Comparison of ENCODE assay signal across 14 mouse cellular contexts in genomic region chr1:135311356-135311755, GRCm38 (mm10). TPM values are rescaled to one million over a fixed set of nuclear protein-coding genes. Genes with fewer than 3 reads are reported as not detected.
DNase-seq lines count a peak whose midpoint lies in the region; ATAC-seq and TF ChIP-seq lines count a peak whose summit lies in the region.
"Had no signal": no experiment of that assay in that cellular context is flagged by ENCODE, and none has a peak within 500 bp of the region (broad histone marks: within the 10 kb centered on the region; RNA-seq: fewer than 3 reads in every experiment).

No protein-coding gene starts in this region.

- intact Hi-C loops in gastrocnemius, adult 2 months (cut with DNase I), result loop anchor here (5.0 kb wide), 1 partner anchor 56 kb away; no protein-coding TSS in a partner anchor

- H3K9ac ChIP-seq in midbrain, embryonic 11.5 days (ENCODE audit: low read length), result no peak overlapping the region
- no peak overlapping the region for H3K9ac ChIP-seq in midbrain, embryonic 16.5 days (ENCODE audit: low read depth, low read length)
- H3K9ac ChIP-seq: forebrain, embryonic 12.5 days; liver, embryonic 15.5 days had no signal

- no peak overlapping the region for H3K4me2 ChIP-seq in midbrain, embryonic 11.5 days
- H3K4me2 ChIP-seq in midbrain, embryonic 16.5 days (ENCODE audit: low read length), result no peak overlapping the region
- H3K4me2 ChIP-seq: forebrain, embryonic 12.5 days had no signal

- no peaks in the 10 kb centered on the region for H3K27me3 ChIP-seq in midbrain, embryonic 11.5 days (ENCODE audit: control insufficient read depth, insufficient read depth, low read length)
- H3K27me3 ChIP-seq in midbrain, embryonic 16.5 days (ENCODE audit: control insufficient read depth, insufficient read depth, low read depth, low read length), result no peaks in the 10 kb centered on the region
- H3K27me3 ChIP-seq: liver, embryonic 15.5 days had no signal

- no peak for DNase-seq in gastrocnemius, adult 2 months
- no peak for DNase-seq in gastrocnemius, postnatal 10 days
- DNase-seq in midbrain, embryonic 11.5 days (ENCODE audit: low spot score, missing footprints), result peak; percentile 51
- DNase-seq in kidney, adult 9 months, result peak; percentile 85
- no peak for DNase-seq in lung, postnatal 36 days
- no peak for DNase-seq in embryo, embryonic 9.5 days (ENCODE audit: extremely low spot score)
- DNase-seq: right cerebral cortex, postnatal 25 days; thymus, postnatal 25 days had no signal

- H3K4me1 ChIP-seq in midbrain, embryonic 11.5 days (ENCODE audit: control insufficient read depth, insufficient read depth, low read length), result peaks cover 9% of the 10 kb centered on the region
- peaks cover 19% of the 10 kb centered on the region for H3K4me1 ChIP-seq in midbrain, embryonic 16.5 days (ENCODE audit: control insufficient read depth, insufficient read depth, low read length)

- H3K36me3 ChIP-seq in midbrain, embryonic 11.5 days (ENCODE audit: control insufficient read depth, insufficient read depth, low read length), result peaks cover 11% of the 10 kb centered on the region
- peaks cover 8% of the 10 kb centered on the region; the same call in 1 of the 2 replicates for H3K36me3 ChIP-seq in midbrain, embryonic 16.5 days (ENCODE audit: control insufficient read depth, insufficient read depth, low read length)

- WGBS in midbrain, embryonic 11.5 days, result 84% methylated on average over 6 of the region's 6 CpGs
- WGBS in midbrain, embryonic 16.5 days, result 81% methylated on average over 6 of the region's 6 CpGs

- TF ChIP-seq CTCF in gastrocnemius, adult 2 months (IDR thresholded peaks at IDR 0.05), result no peak

- no peak for ATAC-seq in midbrain, embryonic 11.5 days (ENCODE audit: low FRiP score)
- ATAC-seq in midbrain, embryonic 16.5 days, result no peak

- H3K27ac ChIP-seq in gastrocnemius, adult 2 months, result peak overlapping the region; percentile 38; the same call in 1 of the 2 replicates
- H3K27ac ChIP-seq in midbrain, embryonic 11.5 days (ENCODE audit: low read depth, low read length), result no peak overlapping the region
- no peak overlapping the region for H3K27ac ChIP-seq in midbrain, embryonic 16.5 days (ENCODE audit: low read length)
- H3K27ac ChIP-seq: forebrain, embryonic 12.5 days; heart, embryonic 10.5 days; liver, embryonic 15.5 days had no signal

- H3K9me3 ChIP-seq in midbrain, embryonic 11.5 days (ENCODE audit: control insufficient read depth, low read length), result no peaks in the 10 kb centered on the region
- no peaks in the 10 kb centered on the region for H3K9me3 ChIP-seq in midbrain, embryonic 16.5 days (replicated peaks; ENCODE audit: control insufficient read depth, low read length, poor library complexity, severe bottlenecking)
- H3K9me3 ChIP-seq: forebrain, embryonic 12.5 days; heart, embryonic 10.5 days; liver, embryonic 15.5 days had no signal

- peak overlapping the region; percentile 7 for H3K4me3 ChIP-seq in gastrocnemius, adult 2 months
- no peak overlapping the region for H3K4me3 ChIP-seq in midbrain, embryonic 11.5 days (ENCODE audit: low read depth, low read length)
- H3K4me3 ChIP-seq in midbrain, embryonic 16.5 days (ENCODE audit: low read depth, low read length), result no peak overlapping the region

RNA-seq across cellular contexts. Expression of gene Timm17a, which starts 2.2 kb away (rescaled TPM):
- 100 to 1,000 TPM; 282 to 343 TPM for total RNA-seq in gastrocnemius, adult 2 months (2021)
- 100 to 1,000 TPM; 201 to 217 TPM for total RNA-seq in gastrocnemius, postnatal 10 days (2021)
- polyA plus RNA-seq in midbrain, embryonic 11.5 days (2014; fragmentation: Nextera tagmentation; extraction: Ambion mirVana), result 177 and 180 TPM in 2 replicates
- polyA plus RNA-seq in midbrain, embryonic 16.5 days (2015; fragmentation: Nextera tagmentation; extraction: Ambion mirVana), result 149 and 155 TPM in 2 replicates

RNA-seq across cellular contexts. Expression of gene Lmod1, which starts 13.3 kb away (rescaled TPM):
- 1 to 10 TPM; 4.5 to 5.3 TPM for total RNA-seq in gastrocnemius, adult 2 months (2021)
- total RNA-seq in gastrocnemius, postnatal 10 days (2021), result 1 to 10 TPM; 2.5 to 3.7 TPM
- 0.39 and 0.81 TPM in 2 replicates for polyA plus RNA-seq in midbrain, embryonic 11.5 days (2014; fragmentation: Nextera tagmentation; extraction: Ambion mirVana)
- polyA plus RNA-seq in midbrain, embryonic 16.5 days (2015; fragmentation: Nextera tagmentation; extraction: Ambion mirVana), result 0.40 and 0.41 TPM in 2 replicates
- total RNA-seq: monocyte, adult 5-6 weeks; neutrophil, adult 5-6 weeks had no signal

RNA-seq across cellular contexts. Expression of gene Rnpep, which starts 27.5 kb away (rescaled TPM):
- total RNA-seq in gastrocnemius, adult 2 months (2021), result 10 to 100 TPM; 11.9 to 15.8 TPM
- 10 to 100 TPM; 11.4 to 16.8 TPM for total RNA-seq in gastrocnemius, postnatal 10 days (2021)
- polyA plus RNA-seq in midbrain, embryonic 11.5 days (2014; fragmentation: Nextera tagmentation; extraction: Ambion mirVana), result 95.8 and 96.2 TPM in 2 replicates
- 102 and 107 TPM in 2 replicates for polyA plus RNA-seq in midbrain, embryonic 16.5 days (2015; fragmentation: Nextera tagmentation; extraction: Ambion mirVana)

RNA-seq across cellular contexts. Expression of gene Elf3, which starts 53.0 kb away (rescaled TPM):
- under 1 TPM; 0.22 to 0.28 TPM for total RNA-seq in gastrocnemius, adult 2 months (2021)
- under 1 TPM; 0.23 to 0.25 TPM for total RNA-seq in gastrocnemius, postnatal 10 days (2021)
- polyA plus RNA-seq in midbrain, embryonic 11.5 days (2014; fragmentation: Nextera tagmentation; extraction: Ambion mirVana), result 0.21 and 0.42 TPM in 2 replicates
- polyA plus RNA-seq in midbrain, embryonic 16.5 days (2015; fragmentation: Nextera tagmentation; extraction: Ambion mirVana), result 0.35 TPM in 1 of 2 replicates, not detected in the other
- total RNA-seq: monocyte, adult 5-6 weeks had no signal

Comparison
In these comparisons a context has a peak if more than half of its experiments do, and no peak if none do; other contexts are left out.
1. DNase-seq: peak in midbrain, embryonic 11.5 days (single experiment) and kidney, adult 9 months (single experiment); none in gastrocnemius, adult 2 months (single experiment), gastrocnemius, postnatal 10 days (single experiment), lung, postnatal 36 days (single experiment) and embryo, embryonic 9.5 days (single experiment).